Mouse (Mus musculus) leukemia stem cell, adult 10-12 weeks (primary cell): Measurements from ENCODE around the gene Igflr1. TPM values are rescaled to one million over a fixed set of nuclear protein-coding genes. Genes with fewer than 3 reads are reported as not detected.

Experiments used
- polyA plus RNA-seq: library from polyadenylated mRNA; stranded (reverse); fragments of >175 nt; gene quantifications from 2 replicates; pipeline ENCODE4 v1.2.3, GENCODE M21; 2012; ENCODE audit warnings: low replicate concordance

The Igflr1 gene
- 8.1 and 20.3 TPM in 2 replicates for polyA plus RNA-seq

DNA sequence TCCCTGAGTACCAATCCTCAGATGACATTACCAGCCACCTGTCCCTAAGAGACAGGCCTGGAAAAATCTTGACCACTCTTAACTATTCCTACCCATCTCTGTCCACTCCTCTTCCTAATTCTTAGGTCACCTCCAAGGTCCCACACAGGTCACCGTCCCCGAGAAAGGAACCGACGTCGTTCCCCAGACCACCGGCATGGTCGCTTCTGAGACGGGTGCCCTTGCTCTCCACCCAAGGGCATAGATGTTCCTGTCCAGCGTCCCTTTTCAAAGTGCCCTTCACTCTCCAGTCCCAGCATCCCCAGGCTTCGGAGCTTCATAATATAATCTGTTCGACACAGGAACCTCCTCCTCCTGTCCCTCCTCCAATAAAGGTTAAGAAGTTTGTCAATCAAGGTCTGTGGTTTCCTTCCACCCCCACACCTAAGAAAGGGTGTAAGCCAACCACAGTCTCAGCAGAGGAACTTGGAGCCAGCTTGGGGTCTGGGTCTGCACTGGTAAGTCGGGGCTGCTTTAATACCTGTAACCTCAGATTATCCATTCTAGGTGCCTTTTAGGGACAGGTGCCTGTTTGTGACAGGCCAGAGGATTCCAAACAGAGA is at the start of gene Igflr1:
Gene Igflr1 (plus strand): TSS at position 458 of the 602 bp plus-strand sequence.

DNA sequence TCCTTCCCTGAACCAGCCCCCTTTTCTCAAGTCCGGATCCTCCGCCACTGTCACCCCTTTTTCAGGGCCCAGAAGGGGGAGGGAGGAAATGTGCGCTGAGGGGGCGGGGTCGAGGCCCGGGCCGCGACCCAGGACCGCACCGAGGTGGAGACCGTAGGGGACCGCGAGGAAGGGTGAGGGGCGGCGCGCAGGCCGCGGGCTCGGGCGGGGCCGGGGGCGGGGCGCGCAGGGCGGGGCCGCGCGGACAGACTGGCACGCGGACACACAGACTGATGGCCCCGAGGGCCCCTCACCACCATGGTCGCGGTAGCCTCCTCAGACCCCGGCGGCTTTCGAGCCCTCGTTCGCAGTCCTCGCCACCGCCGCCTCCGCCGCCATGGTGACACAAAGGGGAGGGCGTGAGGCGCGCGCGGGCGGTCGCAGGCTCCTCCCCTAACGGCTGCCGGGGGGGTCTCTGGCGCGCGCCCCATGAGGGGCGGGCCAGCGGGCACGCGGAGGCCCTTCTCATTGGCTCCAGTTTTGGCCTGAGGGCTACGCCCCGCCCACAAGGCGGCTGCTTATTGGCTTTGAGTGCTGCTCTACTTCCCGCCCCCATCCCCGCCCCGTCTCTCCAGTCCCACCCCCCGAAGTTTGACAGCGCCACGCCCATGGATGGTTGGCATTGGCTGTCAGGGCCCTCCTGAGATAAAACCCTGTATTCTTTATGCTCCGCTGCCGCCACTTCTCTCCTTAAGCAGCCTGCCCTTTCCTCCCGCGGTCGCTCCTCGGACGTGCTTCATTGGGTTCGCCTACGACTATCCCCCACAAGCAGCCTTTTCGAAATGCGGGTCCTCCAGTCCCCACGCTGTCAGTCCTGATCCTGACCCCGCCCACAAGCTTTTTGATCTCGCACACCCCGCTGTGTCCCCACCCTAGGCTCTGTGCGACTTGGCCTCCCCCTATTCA is 30.3 kb upstream of the Igflr1 start, which contains the start of gene Arhgap33:
Gene Arhgap33 (minus strand): TSS at position 428 of the 945 bp plus-strand sequence.

DNA sequence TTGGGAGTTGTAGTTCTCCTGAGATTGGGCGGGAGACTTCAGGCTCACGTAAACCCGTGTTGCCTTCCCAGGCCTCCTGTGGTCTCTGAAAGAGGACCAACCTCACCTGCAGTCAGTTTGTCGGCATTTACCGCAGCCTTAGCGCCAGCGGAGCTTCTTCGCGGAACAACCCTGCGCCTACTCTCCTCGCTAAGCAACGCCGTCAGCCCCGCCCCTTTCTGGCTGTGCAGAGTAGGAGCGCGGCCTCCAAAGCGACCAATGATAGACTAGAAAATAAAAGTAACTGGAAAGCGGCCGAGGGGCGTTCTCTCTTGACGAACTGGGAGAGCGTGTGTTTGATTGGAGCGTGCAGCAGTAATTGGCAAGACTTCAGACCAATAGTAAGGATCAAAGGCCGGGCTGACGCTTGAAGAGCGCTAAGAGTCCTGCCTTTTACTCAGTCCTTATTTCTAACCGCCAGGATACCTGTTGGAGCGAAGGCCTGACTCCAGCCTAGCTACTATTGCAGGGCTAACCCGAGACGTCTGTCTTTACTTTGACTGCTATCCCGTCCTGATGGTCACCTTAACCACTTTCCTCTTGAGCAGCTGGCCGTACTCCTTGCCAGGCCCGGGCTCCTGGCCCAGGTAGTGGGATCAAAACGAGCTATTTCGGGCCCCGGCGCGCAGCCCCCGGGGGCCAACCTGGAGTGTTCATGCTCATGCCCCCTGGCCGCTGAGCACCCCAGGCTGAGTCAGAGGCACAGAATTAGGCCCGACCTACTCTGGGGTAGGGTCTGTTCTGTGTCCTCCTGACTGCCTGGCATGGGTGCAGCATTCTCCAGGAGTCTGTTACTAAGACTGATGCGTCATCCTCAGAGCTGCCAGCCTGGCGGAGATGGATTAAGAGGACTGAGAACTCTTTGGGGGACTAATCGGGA is 12.9 kb upstream of the Igflr1 start, which contains the start of the genes Hspb6 and Proser3:
Gene Hspb6 (plus strand): TSS at position 77 of the 919 bp plus-strand sequence.
Gene Proser3 (minus strand): TSS at position 198 of the 919 bp plus-strand sequence.

DNA sequence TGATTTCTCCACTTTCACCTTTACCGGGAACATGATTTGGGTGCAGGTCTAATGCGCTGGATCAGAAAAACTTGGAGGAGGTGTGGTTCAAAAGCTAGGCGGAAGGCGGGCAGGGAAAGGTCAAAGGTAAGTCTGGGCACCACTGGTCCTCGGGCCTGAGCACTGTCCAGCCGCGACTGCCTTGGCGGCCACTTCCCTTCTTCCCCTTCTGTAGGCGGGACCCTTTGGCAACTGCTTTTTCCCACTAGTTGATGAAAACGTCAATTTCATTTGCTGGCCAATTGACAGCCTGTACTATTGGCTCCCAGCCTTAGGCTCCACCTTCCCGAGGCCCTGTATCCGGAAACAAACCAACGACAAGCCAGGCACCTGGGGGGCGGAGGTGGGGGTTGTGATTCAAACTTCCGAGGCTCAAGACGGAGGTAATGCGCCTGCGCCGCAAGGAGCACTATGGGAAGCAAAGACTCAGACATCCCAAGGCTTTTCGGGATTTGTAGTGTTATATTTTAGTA is 5.7 kb upstream of the Igflr1 start, which contains the start of gene Lin37:
Gene Lin37 (minus strand): TSS at position 396 of the 512 bp plus-strand sequence.

DNA sequence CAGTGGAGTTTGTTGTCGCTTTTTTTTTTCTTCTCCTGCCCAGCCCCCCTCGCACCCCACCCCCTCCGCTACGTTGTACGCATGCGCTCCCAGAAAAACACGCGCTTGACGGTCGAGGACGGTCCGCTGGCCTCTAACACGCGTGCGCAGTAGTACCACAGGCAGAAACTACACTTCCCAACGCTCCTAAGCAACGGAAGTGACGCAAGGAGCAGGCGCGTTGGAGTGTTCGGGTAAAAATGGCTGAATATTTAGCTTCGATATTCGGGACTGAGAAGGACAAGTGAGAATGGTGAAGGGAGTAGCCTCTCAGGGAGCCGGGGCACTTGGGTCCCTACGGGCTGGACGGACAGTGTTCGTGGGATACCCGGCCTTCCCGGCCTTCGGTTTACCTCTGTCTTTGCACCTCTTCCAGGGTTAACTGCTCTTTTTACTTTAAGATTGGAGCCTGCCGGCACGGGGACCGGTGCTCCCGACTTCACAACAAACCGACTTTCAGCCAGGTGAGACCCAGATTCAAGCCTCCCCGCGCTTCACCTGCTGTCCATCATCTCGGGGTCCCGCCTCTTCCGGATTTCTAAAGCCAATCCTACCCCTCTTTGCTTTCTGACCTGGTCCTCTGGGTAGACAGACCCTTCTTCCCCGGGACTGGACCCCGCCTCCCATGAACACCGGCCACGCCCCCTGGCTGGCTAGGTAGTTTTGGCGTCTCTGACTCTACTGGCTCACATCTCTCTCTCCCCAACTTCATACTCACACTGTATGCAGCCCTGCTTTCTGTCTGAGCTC is 1.9 kb upstream of the Igflr1 start, which contains the start of the genes U2af1l4, Gm49396 and Psenen:
Gene U2af1l4 (plus strand): TSS at position 185 of the 789 bp plus-strand sequence.
Gene Gm49396 (plus strand): TSS at position 228 of the 789 bp plus-strand sequence.
Gene Psenen (minus strand): TSS at position 511 of the 789 bp plus-strand sequence.

DNA sequence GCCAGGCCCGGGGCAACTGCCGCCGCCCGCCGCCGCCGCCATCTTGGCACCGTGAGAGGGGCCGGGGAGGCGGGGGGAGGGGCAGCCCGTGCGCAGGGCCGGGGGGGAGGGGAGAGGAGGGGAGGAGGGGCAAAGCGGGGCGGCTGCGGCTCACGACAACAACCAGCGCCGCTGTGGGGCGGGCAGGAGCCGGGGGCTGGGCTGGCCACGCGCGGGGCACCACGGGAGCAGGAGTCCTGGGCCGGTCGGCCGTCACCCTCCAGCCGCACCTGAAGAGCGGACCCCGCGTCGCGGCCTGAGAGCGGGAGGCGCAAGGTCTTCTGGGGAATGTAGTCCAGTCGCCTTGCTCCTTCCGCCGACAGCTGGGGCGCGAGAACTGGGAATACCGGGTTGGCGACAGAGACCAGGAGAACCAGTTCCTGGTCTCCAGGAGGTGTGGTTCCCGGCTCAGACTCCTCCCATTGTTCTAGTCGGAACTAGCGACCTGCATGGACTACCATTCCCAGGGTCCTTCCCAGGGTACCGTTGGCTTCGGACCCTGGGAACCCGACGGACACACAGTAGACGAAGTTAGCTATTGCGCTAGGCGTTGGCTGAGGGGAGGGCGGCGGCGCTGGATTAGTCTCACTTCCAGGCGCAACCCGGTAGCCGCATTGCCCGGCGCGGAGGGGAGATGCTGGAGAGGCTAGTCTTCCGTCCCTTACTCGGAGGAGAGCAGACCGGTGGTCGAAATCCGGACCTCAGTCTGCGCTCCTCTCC is 23.6 kb downstream of the Igflr1 start, which contains the start of gene Kmt2b:
Gene Kmt2b (minus strand): TSS at position 51 of the 759 bp plus-strand sequence.

DNA sequence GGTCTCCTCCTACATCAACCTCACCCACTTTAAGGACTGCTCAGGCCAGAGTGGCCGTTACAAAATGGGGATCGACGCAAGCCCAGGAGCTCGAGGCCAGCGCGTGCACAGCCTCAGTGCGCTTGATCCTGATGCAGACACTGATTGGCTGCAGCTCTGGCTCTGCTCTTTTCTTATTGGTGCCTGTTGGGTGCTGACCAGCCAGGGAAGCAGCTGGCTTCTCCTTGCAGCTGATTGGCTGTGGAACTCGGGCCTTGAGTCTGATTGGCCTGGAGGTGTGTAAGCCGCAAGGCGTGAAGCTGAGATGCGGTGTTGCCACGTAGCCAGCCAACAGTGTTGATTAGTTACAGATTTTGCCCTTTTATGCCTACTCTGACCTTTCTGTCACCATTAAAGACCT is 33.6 kb downstream of the Igflr1 start, which contains the start of gene Zbtb32:
Gene Zbtb32 (minus strand): TSS at position 124 of the 400 bp plus-strand sequence.

DNA sequence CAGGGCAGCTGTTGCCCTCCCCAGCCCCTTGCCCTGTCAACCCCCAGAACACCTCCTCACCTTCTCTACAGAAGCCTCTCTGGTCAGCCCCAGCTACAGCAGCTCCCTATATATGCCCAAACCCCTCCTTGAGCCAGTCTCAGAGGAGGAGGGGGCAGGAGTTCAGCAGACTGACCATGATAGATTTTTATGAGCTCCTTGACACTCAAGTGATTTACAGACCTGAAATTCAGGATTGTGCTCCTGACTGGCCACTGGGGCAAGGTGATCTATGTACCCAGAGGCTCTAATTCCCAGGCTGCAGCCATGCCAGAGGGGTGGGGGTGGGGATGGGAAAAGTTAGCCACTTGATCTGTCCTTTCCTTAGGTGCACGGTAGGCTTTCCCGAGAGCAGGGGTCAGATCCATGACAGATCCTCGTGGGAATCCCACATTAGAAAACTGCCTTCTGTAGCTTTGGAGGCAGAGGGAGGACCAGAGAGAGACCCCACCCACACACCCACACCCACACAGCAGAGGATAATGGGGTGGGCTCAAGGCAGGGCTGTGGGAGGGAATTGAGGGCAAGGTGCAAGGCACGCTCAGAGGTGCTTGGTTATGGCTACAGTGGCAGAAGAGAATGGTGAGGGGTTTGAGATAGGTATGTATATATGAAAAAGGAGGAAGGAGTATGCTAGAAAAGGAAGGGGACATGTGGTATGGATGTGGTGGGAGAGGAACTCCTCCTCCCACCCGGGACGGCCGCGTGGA is 47.6 kb downstream of the Igflr1 start, which contains the start of gene Upk1a:
Gene Upk1a (minus strand): TSS at position 194 of the 749 bp plus-strand sequence.

Other genes starting within 250 kb of the Igflr1 start
- gene E130208F15Rik, start 243.7 kb upstream of the Igflr1 start, polyA plus RNA-seq: 0.96 and 1.7 TPM in 2 replicates
- gene Sdhaf1, start 241.5 kb upstream of the Igflr1 start, polyA plus RNA-seq: 4.7 and 8.8 TPM in 2 replicates
- gene Lrfn3, start 202.7 kb upstream of the Igflr1 start, polyA plus RNA-seq: 0.06 and 0.26 TPM in 2 replicates
- gene Tyrobp, start 151.7 kb upstream of the Igflr1 start, polyA plus RNA-seq: 9.6 and 46.1 TPM in 2 replicates
- 10.4 TPM in 1 of 2 replicates, not detected in the other for gene Hcst, start 145.6 kb upstream of the Igflr1 start, polyA plus RNA-seq
- 16.8 and 18.4 TPM in 2 replicates for gene Nfkbid, start 143.7 kb upstream of the Igflr1 start, polyA plus RNA-seq
- gene Aplp1, start 119.9 kb upstream of the Igflr1 start, polyA plus RNA-seq: 1.1 and 1.3 TPM in 2 replicates
- not detected in 2 replicates for gene Kirrel2, start 107.7 kb upstream of the Igflr1 start, polyA plus RNA-seq
- gene Nphs1, start 107.1 kb upstream of the Igflr1 start, polyA plus RNA-seq: 0.14 TPM in 1 of 2 replicates, not detected in the other
- 0.13 TPM in 1 of 2 replicates, not detected in the other for gene Prodh2, start 71.8 kb upstream of the Igflr1 start, polyA plus RNA-seq
- gene Arhgap33, start 30.4 kb upstream of the Igflr1 start, polyA plus RNA-seq: 121 and 163 TPM in 2 replicates
- gene Hspb6, start 13.2 kb upstream of the Igflr1 start, polyA plus RNA-seq: 22.9 and 50.6 TPM in 2 replicates
- 29.4 and 49.1 TPM in 2 replicates for gene Proser3, start 13.1 kb upstream of the Igflr1 start, polyA plus RNA-seq
- gene Lin37, start 5.6 kb upstream of the Igflr1 start, polyA plus RNA-seq: 59.6 and 64.2 TPM in 2 replicates
- gene U2af1l4, start 2.1 kb upstream of the Igflr1 start, polyA plus RNA-seq: 12.7 and 61.9 TPM in 2 replicates
- gene Gm49396, start 2.1 kb upstream of the Igflr1 start, polyA plus RNA-seq: 1.2 and 1.6 TPM in 2 replicates
- 17.5 and 44.6 TPM in 2 replicates for gene Psenen, start 1.8 kb upstream of the Igflr1 start, polyA plus RNA-seq
- gene Kmt2b, start 23.3 kb downstream of the Igflr1 start, polyA plus RNA-seq: 143 and 153 TPM in 2 replicates
- 133 and 177 TPM in 2 replicates for gene Zbtb32, start 33.5 kb downstream of the Igflr1 start, polyA plus RNA-seq
- gene Upk1a, start 47.4 kb downstream of the Igflr1 start, polyA plus RNA-seq: 1.3 TPM in 1 of 2 replicates, not detected in the other
- gene Cox6b1, start 60.7 kb downstream of the Igflr1 start, polyA plus RNA-seq: 47.1 and 83.9 TPM in 2 replicates
- 0.35 TPM in 1 of 2 replicates, not detected in the other for gene Etv2, start 70.4 kb downstream of the Igflr1 start, polyA plus RNA-seq
- gene Rbm42, start 84.9 kb downstream of the Igflr1 start, polyA plus RNA-seq: 329 and 344 TPM in 2 replicates
- 7.2 and 44.1 TPM in 2 replicates for gene Haus5, start 99.6 kb downstream of the Igflr1 start, polyA plus RNA-seq
- not detected in 2 replicates for gene Pmis2, start 106.2 kb downstream of the Igflr1 start, polyA plus RNA-seq
- not detected in 2 replicates for gene 2200002J24Rik, start 133.5 kb downstream of the Igflr1 start, polyA plus RNA-seq
- 0.20 TPM in 1 of 2 replicates, not detected in the other for gene Atp4a, start 146.8 kb downstream of the Igflr1 start, polyA plus RNA-seq
- 134 and 143 TPM in 2 replicates for gene Tmem147, start 164.1 kb downstream of the Igflr1 start, polyA plus RNA-seq
- gene Gapdhs, start 178.3 kb downstream of the Igflr1 start, polyA plus RNA-seq: not detected in 2 replicates
- 0.48 TPM in 1 of 2 replicates, not detected in the other for gene Sbsn, start 186.0 kb downstream of the Igflr1 start, polyA plus RNA-seq
- not detected in 2 replicates for gene Dmkn, start 198.3 kb downstream of the Igflr1 start, polyA plus RNA-seq
- not detected in 2 replicates for gene Krtdap, start 222.5 kb downstream of the Igflr1 start, polyA plus RNA-seq